Mouse (Mus musculus) MEL (cell line): ENCODE data around the gene Tmem44. TPM values are rescaled to one million over a fixed set of nuclear protein-coding genes. Genes with fewer than 3 reads are reported as not detected.

ENCODE experiments used
- DNase-seq: peaks from one replicate; pipeline ENCODE4 v3.0.0; 2011; ENCODE audit warnings: low read depth, low spot score
- H3K27ac ChIP-seq: 2 replicates; pipeline ENCODE4 v1.5.1; 2012; ENCODE audit warnings: low read depth, mild to moderate bottlenecking, control low read depth, low read length, moderate library complexity; ENCODE audit not compliant: control insufficient read depth
- H3K27me3 ChIP-seq, 2 experiments: fragments of 150-350 bp in 1 of 2; sonication (generic) in 1 of 2; 2 replicates each; pipeline ENCODE4 v1.6.1; 2012; ENCODE audit warnings: low read length in 2 of 2, mild to moderate bottlenecking in 2 of 2, improper control_type of control experiment in 1 of 2, moderate library complexity in 1 of 2; ENCODE audit not compliant: insufficient read depth in 2 of 2, control insufficient read depth in 1 of 2
- H3K36me3 ChIP-seq, 2 experiments: 2 replicates each; pipeline ENCODE4 v1.6.1; 2012 to 2014; ENCODE audit warnings: low read length in 2 of 2, improper control_type of control experiment in 1 of 2, inconsistent platforms in 1 of 2, mild to moderate bottlenecking in 1 of 2; ENCODE audit not compliant: insufficient read depth in 2 of 2, control insufficient read depth in 1 of 2
- H3K4me1 ChIP-seq, 2 experiments: fragments of 150-350 bp in 1 of 2; sonication (generic) in 1 of 2; 2 replicates each; pipeline ENCODE4 v1.6.1; 2012; ENCODE audit warnings: low read length in 2 of 2, improper control_type of control experiment in 1 of 2, mild to moderate bottlenecking in 1 of 2; ENCODE audit not compliant: insufficient read depth in 2 of 2, control insufficient read depth in 1 of 2
- H3K4me3 ChIP-seq, 2 experiments: fragments of 150-350 bp in 1 of 2; sonication (generic) in 1 of 2; 2 replicates each; pipeline ENCODE4 v1.5.1; 2012; ENCODE audit warnings: low read depth in 2 of 2, low read length in 2 of 2, mild to moderate bottlenecking in 2 of 2, moderate library complexity in 2 of 2, control low read depth in 1 of 2, improper control_type of control experiment in 1 of 2; ENCODE audit not compliant: control insufficient read depth in 1 of 2, insufficient read depth in 1 of 2
- H3K79me2 ChIP-seq: 2 replicates; pipeline ENCODE4 v1.6.1; 2012; ENCODE audit warnings: mild to moderate bottlenecking, low read length, moderate library complexity; ENCODE audit not compliant: control insufficient read depth, poor library complexity, insufficient read depth
- H3K9ac ChIP-seq: 2 replicates; pipeline ENCODE4 v1.6.1; 2012; ENCODE audit warnings: low read depth, mild to moderate bottlenecking, control low read depth, low read length, moderate library complexity; ENCODE audit not compliant: control insufficient read depth, poor library complexity, severe bottlenecking
- H3K9me3 ChIP-seq: fragments of 150-350 bp; sonication (generic); replicated peaks from 2 replicates; pipeline ENCODE4 v1.6.1; 2012; ENCODE audit warnings: mild to moderate bottlenecking, low read length, improper control_type of control experiment, moderate library complexity; ENCODE audit not compliant: insufficient read depth
- BHLHE40 ChIP-seq: IDR thresholded peaks from 2 replicates; pipeline ENCODE4 v1.6.1; 2012; ENCODE audit warnings: low read depth, mild to moderate bottlenecking, inconsistent platforms, low read length, improper control_type of control experiment, borderline replicate concordance
- CHD1 ChIP-seq: IDR thresholded peaks from 2 replicates; pipeline ENCODE4 v1.6.1; 2012; ENCODE audit warnings: low read depth, mild to moderate bottlenecking, inconsistent platforms, low read length, improper control_type of control experiment
- CTCF ChIP-seq, 3 experiments: IDR thresholded peaks in 2 of 3; conservative IDR thresholded peaks in 1 of 3; 2 replicates each; pipeline ENCODE4 v1.5.1; 2011 to 2012; ENCODE audit warnings: low read length in 3 of 3, low read depth in 2 of 3, mild to moderate bottlenecking in 2 of 3, improper control_type of control experiment in 1 of 3, inconsistent platforms in 1 of 3, mixed read lengths in 1 of 3, moderate library complexity in 1 of 3; ENCODE audit not compliant: control insufficient read depth in 1 of 3, insufficient read depth in 1 of 3, poor library complexity in 1 of 3, severe bottlenecking in 1 of 3
- E2F4 ChIP-seq: IDR thresholded peaks from 2 replicates; pipeline ENCODE4 v1.6.1; 2011; ENCODE audit warnings: low read depth, low read length, improper control_type of control experiment, borderline replicate concordance
- EP300 ChIP-seq, 2 experiments: IDR thresholded peaks; 2 replicates each; pipeline ENCODE4 v1.6.1; 2011; ENCODE audit warnings: improper control_type of control experiment in 2 of 2, low read length in 2 of 2, low read depth in 1 of 2, mild to moderate bottlenecking in 1 of 2
- ETS1 ChIP-seq: IDR thresholded peaks from 2 replicates; pipeline ENCODE4 v1.6.1; 2012; ENCODE audit warnings: low read depth, mild to moderate bottlenecking, inconsistent platforms, low read length, improper control_type of control experiment, moderate library complexity
- GABPA ChIP-seq: IDR thresholded peaks from 2 replicates; pipeline ENCODE4 v1.6.1; 2012; ENCODE audit warnings: low read depth, mild to moderate bottlenecking, inconsistent platforms, low read length, improper control_type of control experiment, moderate library complexity
- GATA1 ChIP-seq: IDR thresholded peaks from 2 replicates; pipeline ENCODE4 v1.6.1; 2011; ENCODE audit warnings: low read depth, low read length, improper control_type of control experiment
- KAT2A ChIP-seq: conservative IDR thresholded peaks from 2 replicates; pipeline ENCODE4 v1.6.1; 2012; ENCODE audit warnings: low read depth, low read length, improper control_type of control experiment, inconsistent platforms
- MAFK ChIP-seq: IDR thresholded peaks from 2 replicates; pipeline ENCODE4 v1.6.1; 2011; ENCODE audit warnings: low read depth, mild to moderate bottlenecking, low read length, improper control_type of control experiment, borderline replicate concordance
- MAX ChIP-seq: IDR thresholded peaks from 2 replicates; pipeline ENCODE4 v1.6.1; 2011; ENCODE audit warnings: low read length, improper control_type of control experiment
- MEF2A ChIP-seq: IDR thresholded peaks from 2 replicates; pipeline ENCODE4 v1.6.1; 2014; ENCODE audit warnings: low read depth, mild to moderate bottlenecking, inconsistent platforms, low read length, improper control_type of control experiment; ENCODE audit not compliant: poor library complexity, insufficient replicate concordance, severe bottlenecking; ENCODE audit errors: extremely low read depth
- MXI1 ChIP-seq: IDR thresholded peaks from 2 replicates; pipeline ENCODE4 v1.6.1; 2011; ENCODE audit warnings: mild to moderate bottlenecking, low read depth, low read length, improper control_type of control experiment
- MYB ChIP-seq: IDR thresholded peaks from 2 replicates; pipeline ENCODE4 v1.6.1; 2011; ENCODE audit warnings: mild to moderate bottlenecking, low read depth, low read length, improper control_type of control experiment
- MYC ChIP-seq: IDR thresholded peaks from 2 replicates; pipeline ENCODE4 v1.6.1; 2011; ENCODE audit warnings: low read depth, mild to moderate bottlenecking, low read length, improper control_type of control experiment, moderate library complexity
- NELFE ChIP-seq: IDR thresholded peaks from 2 replicates; pipeline ENCODE4 v1.6.1; 2011; ENCODE audit warnings: low read depth, low read length, improper control_type of control experiment
- NRF1 ChIP-seq: IDR thresholded peaks from 2 replicates; pipeline ENCODE4 v1.6.1; 2014; ENCODE audit warnings: low read depth, mild to moderate bottlenecking, inconsistent platforms, low read length, improper control_type of control experiment, moderate library complexity; ENCODE audit not compliant: poor library complexity, insufficient read depth, severe bottlenecking
- POLR2A ChIP-seq, 2 experiments: IDR thresholded peaks; 2 replicates each; pipeline ENCODE4 v1.6.1; 2011 to 2012; ENCODE audit warnings: low read length in 2 of 2, mild to moderate bottlenecking in 2 of 2, control low read depth in 1 of 2, improper control_type of control experiment in 1 of 2, low read depth in 1 of 2, moderate library complexity in 1 of 2; ENCODE audit not compliant: control insufficient read depth in 1 of 2, insufficient read depth in 1 of 2, poor library complexity in 1 of 2
- POLR2AphosphoS2 ChIP-seq: IDR thresholded peaks from 2 replicates; pipeline ENCODE4 v1.6.1; 2011; ENCODE audit warnings: low read length, improper control_type of control experiment
- POLR2AphosphoS5 ChIP-seq: IDR thresholded peaks from 2 replicates; pipeline ENCODE4 v1.6.1; 2012; ENCODE audit warnings: low read depth, borderline replicate concordance, mild to moderate bottlenecking, inconsistent platforms, low read length, moderate library complexity, mixed read lengths
- RAD21 ChIP-seq: IDR thresholded peaks from 2 replicates; pipeline ENCODE4 v1.6.1; 2011; ENCODE audit warnings: mild to moderate bottlenecking, low read depth, low read length, improper control_type of control experiment
- SIN3A ChIP-seq: IDR thresholded peaks from 2 replicates; pipeline ENCODE4 v1.6.1; 2012; ENCODE audit warnings: low read length, improper control_type of control experiment, inconsistent platforms
- SMC3 ChIP-seq: IDR thresholded peaks from 2 replicates; pipeline ENCODE4 v1.6.1; 2011; ENCODE audit warnings: low read depth, low read length, improper control_type of control experiment
- TAL1 ChIP-seq: IDR thresholded peaks from 2 replicates; pipeline ENCODE4 v1.6.1; 2012; ENCODE audit warnings: mild to moderate bottlenecking, inconsistent platforms, low read length, moderate library complexity, mixed read lengths
- TBP ChIP-seq: IDR thresholded peaks from 2 replicates; pipeline ENCODE4 v1.8.0; 2011; ENCODE audit warnings: low read depth, low read length, improper control_type of control experiment
- TCF12 ChIP-seq: IDR thresholded peaks from 2 replicates; pipeline ENCODE4 v1.6.1; 2014; ENCODE audit warnings: low read depth, mild to moderate bottlenecking, inconsistent platforms, low read length, improper control_type of control experiment, moderate library complexity
- UBTF ChIP-seq: IDR thresholded peaks from 2 replicates; pipeline ENCODE4 v1.6.1; 2012; ENCODE audit warnings: low read depth, mild to moderate bottlenecking, inconsistent platforms, low read length, improper control_type of control experiment, moderate library complexity, borderline replicate concordance; ENCODE audit not compliant: insufficient read depth
- USF2 ChIP-seq, 2 experiments: IDR thresholded peaks; 2 replicates each; pipeline ENCODE4 v1.6.1; 2011 to 2012; ENCODE audit warnings: improper control_type of control experiment in 2 of 2, low read length in 2 of 2, borderline replicate concordance in 1 of 2, inconsistent platforms in 1 of 2, low read depth in 1 of 2, mild to moderate bottlenecking in 1 of 2; ENCODE audit not compliant: insufficient read depth in 1 of 2
- ZC3H11A ChIP-seq: IDR thresholded peaks from 2 replicates; pipeline ENCODE4 v1.6.1; 2012; ENCODE audit warnings: low read depth, mild to moderate bottlenecking, inconsistent platforms, low read length, improper control_type of control experiment
- polyA plus RNA-seq, 2 experiments: library from polyadenylated mRNA; stranded (reverse) in 1 of 2; unstranded in 1 of 2; fragments of >175 nt in 1 of 2; fragments of >200 nt in 1 of 2; gene quantifications; 2 replicates each; pipeline versions ENCODE4 v1.2.1 to v1.2.4; 2012; ENCODE audit warnings: low replicate concordance in 2 of 2, low read depth in 1 of 2; ENCODE audit not compliant: insufficient read length in 2 of 2, insufficient read depth in 1 of 2, missing spikeins in 1 of 2
- total RNA-seq: library from RNA; depleted of rRNA; stranded (reverse); fragments of 300-350 nt; gene quantifications from 2 replicates; pipeline ENCODE4 v1.2.3, GENCODE M21; 2012

Gene Tmem44
- total and polyA plus RNA-seq, 3 experiments, result 0.50 to 1.4 TPM; not detected in 1

DNA sequence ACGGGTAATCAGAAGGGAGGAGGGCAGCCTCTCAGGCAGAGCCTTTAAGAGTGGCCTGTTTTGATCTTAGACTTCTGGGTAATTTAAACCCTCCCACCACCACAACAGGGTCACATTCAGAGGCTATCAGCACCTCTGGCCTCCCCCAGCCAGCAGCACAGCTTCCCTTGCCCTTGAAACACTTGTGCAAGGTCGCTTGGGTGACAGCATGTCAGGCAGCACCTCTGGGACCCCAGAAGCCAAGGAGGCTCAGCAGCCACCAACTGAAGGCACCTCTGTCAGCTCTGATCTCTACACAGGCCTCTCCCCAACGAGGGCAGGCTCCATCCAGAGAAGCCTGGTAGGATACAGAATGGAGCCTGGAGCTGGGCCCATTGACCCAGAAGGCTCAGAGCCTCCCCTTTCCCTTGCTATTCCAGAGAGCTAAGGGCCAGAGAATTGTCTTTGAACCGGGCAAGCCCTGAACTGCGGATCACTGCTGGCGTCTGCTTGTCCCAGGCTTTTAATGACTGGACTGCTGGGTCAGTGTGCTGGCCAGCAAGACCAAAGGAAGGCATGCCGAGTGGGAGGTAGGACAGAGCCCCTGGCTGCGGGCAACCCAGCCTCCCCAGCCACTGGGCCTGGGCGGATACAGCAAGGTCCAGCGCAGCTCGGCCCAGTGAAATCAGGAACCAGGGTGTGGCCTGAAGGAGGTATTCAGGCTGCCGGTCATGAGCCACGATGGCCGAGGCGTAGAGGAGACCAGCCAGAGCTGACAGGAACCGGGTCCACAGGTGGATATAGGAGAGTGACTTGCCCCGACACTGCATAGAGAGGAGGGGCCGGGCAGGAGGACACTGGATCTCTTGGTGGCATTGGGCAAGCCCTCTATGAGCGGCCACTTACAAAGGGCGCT, 10.3 kb downstream of the Tmem44 start:
- H3K27me3 ChIP-seq, result no peaks in the 10 kb centered on the region
- H3K4me1 ChIP-seq, result peaks cover 0 to 6% of the 10 kb centered on the region in 2 experiments; a peak in 3 of 4 replicates
- H3K36me3 ChIP-seq, result no peaks in the 10 kb centered on the region
- no peak overlapping the region for H3K4me3 ChIP-seq
- no peaks in the 10 kb centered on the region for H3K9me3 ChIP-seq
- H3K27ac ChIP-seq, result no peak overlapping the region
- TF ChIP-seq MXI1 (no peak), UBTF (no peak), MAX (no peak), ETS1 (no peak), KAT2A (no peak), NELFE (no peak), SMC3 (no peak), BHLHE40 (no peak)
- no peak overlapping the region for H3K9ac ChIP-seq
- no peak for DNase-seq
- no peaks in the 10 kb centered on the region for H3K79me2 ChIP-seq

DNA sequence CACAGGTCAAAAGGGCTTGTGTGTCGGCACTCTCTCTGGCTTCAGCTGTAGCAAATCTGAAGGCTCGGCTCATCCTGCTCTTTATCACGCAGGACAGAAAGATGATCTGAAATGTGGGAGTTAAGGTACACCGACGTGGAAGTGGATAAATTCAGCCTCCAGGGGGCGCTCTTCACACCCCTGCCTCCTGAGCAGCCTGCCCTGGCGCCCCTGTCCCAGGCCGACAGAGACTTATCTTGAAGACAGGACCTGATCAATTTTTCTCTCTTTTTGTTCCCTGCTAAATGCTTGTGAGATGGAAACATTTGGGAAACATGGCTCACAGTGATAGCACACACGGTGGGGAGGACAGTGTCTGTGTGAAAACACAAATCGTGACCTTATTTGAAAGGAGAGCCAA, 11.2 kb downstream of the Tmem44 start:
- no peaks in the 10 kb centered on the region for H3K27me3 ChIP-seq
- H3K27ac ChIP-seq, result no peak overlapping the region
- H3K79me2 ChIP-seq, result no peaks in the 10 kb centered on the region
- no peaks in the 10 kb centered on the region for H3K9me3 ChIP-seq
- no peak overlapping the region for H3K4me3 ChIP-seq
- H3K4me1 ChIP-seq, result peaks cover 0 to 2% of the 10 kb centered on the region in 2 experiments; a peak in 1 of 4 replicates
- peak; percentile 77 for DNase-seq
- H3K9ac ChIP-seq, result no peak overlapping the region
- no peaks in the 10 kb centered on the region for H3K36me3 ChIP-seq
- TF ChIP-seq POLR2A (IDR thresholded peaks at IDR 0.05; ENCODE audit: control insufficient read depth in 1 of 2, insufficient read depth in 1 of 2, low read depth in 1 of 2, low read length in 2 of 2, poor library complexity in 1 of 2) (no peak), MXI1 (no peak), BHLHE40 (no peak), TBP (no peak), POLR2AphosphoS2 (no peak), EP300 (IDR thresholded peaks at IDR 0.05; ENCODE audit: low read depth in 1 of 2, low read length in 2 of 2) (no peak), TCF12 (no peak), RAD21 (peak; percentile 49), SIN3A (no peak), SMC3 (peak; percentile 68), POLR2AphosphoS5 (no peak), MEF2A (no peak), CHD1 (no peak), E2F4 (no peak), CTCF (IDR thresholded peaks at IDR 0.05 in 2 of 3, conservative IDR thresholded peaks at IDR 0.05 in 1 of 3; ENCODE audit: control insufficient read depth in 1 of 3, insufficient read depth in 1 of 3, low read depth in 2 of 3, low read length in 3 of 3, poor library complexity in 1 of 3, severe bottlenecking in 1 of 3) (peak; percentile 84 to 91 (median 91)), GABPA (no peak), MAFK (no peak), USF2 (IDR thresholded peaks at IDR 0.05; ENCODE audit: borderline replicate concordance in 1 of 2, insufficient read depth in 1 of 2, low read depth in 1 of 2, low read length in 2 of 2) (no peak), ZC3H11A (0 out of 2 replicates have a peak, but pooled peaks have one; percentile 9), UBTF (no peak), MYB (no peak), TAL1 (no peak), NRF1 (no peak), KAT2A (no peak), GATA1 (0 out of 2 replicates have a peak, but pooled peaks have one; percentile 8), MYC (no peak)
